Mouse (Mus musculus): ENCODE measurements at regions not wholly inside any gene's neighbourhood (a gene's known extent, or its start where the extent isn't known, plus 50 kb on each side); places are given as distances from the start of the nearest gene placed in this dataset.

- WGBS = 62% methylated on average over 19 of the region's 19 CpGs
- Histone ChIP-seq H3K27ac (ENCODE audit: control insufficient read depth, insufficient read depth, low read depth, low read length, poor library complexity) (no peak overlapping the region), H3K4me3 (replicated peaks; ENCODE audit: control insufficient read depth, low read depth, low read length) (no peak overlapping the region), H3K4me1 (ENCODE audit: control insufficient read depth, insufficient read depth, low read length) (no peaks in the 10 kb centered on the region)
- TF ChIP-seq CTCF (IDR thresholded peaks at IDR 0.05; ENCODE audit: control insufficient read depth, insufficient read depth, low read length) (no peak), POLR2A (IDR thresholded peaks at IDR 0.05; ENCODE audit: borderline replicate concordance, control insufficient read depth, low read depth, low read length) (no peak)
Observed at GRCm38 (mm10) chr1:90543801-90544795, 58.7 kb upstream of the Cops8 start.

- WGBS = 63% methylated on average over 9 of the region's 9 CpGs
- H3K4me1 ChIP-seq (ENCODE audit: control insufficient read depth, insufficient read depth, low read length) = no peaks in the 10 kb centered on the region
- TF ChIP-seq POLR2A (IDR thresholded peaks at IDR 0.05; ENCODE audit: borderline replicate concordance, control insufficient read depth, low read depth, low read length) (no peak), CTCF (IDR thresholded peaks at IDR 0.05; ENCODE audit: control insufficient read depth, insufficient read depth, low read length) (no peak)
- no peak overlapping the region for H3K4me3 ChIP-seq (replicated peaks; ENCODE audit: control insufficient read depth, low read depth, low read length)
- H3K27ac ChIP-seq (ENCODE audit: control insufficient read depth, insufficient read depth, low read depth, low read length, poor library complexity) = no peak overlapping the region
Observed at GRCm38 (mm10) chr1:90544821-90545536, 57.8 kb upstream of the Cops8 start.

GRCm38 (mm10) chr1:90552644-90553043 lies 50.1 kb upstream of the Cops8 start:
- Histone ChIP-seq H3K4me3 (replicated peaks; ENCODE audit: control insufficient read depth, low read depth, low read length) (no peak overlapping the region), H3K27ac (ENCODE audit: control insufficient read depth, insufficient read depth, low read depth, low read length, poor library complexity) (no peak overlapping the region), H3K4me1 (ENCODE audit: control insufficient read depth, insufficient read depth, low read length) (no peaks in the 10 kb centered on the region)
- TF ChIP-seq POLR2A (IDR thresholded peaks at IDR 0.05; ENCODE audit: borderline replicate concordance, control insufficient read depth, low read depth, low read length) (no peak), CTCF (IDR thresholded peaks at IDR 0.05; ENCODE audit: control insufficient read depth, insufficient read depth, low read length) (no peak)
- WGBS = 68% methylated on average over 6 of the region's 6 CpGs
